Mouse (Mus musculus) hindbrain, postnatal 0 days (tissue): ENCODE data around the gene Dscam. TPM values are rescaled to one million over a fixed set of nuclear protein-coding genes. Genes with fewer than 3 reads are reported as not detected.
A peak's percentile ranks its signal among the peaks of the same experiment; 100 is the strongest.

ENCODE experiments used
- ATAC-seq: fragments of 200-750 bp; cut with Nextera tagmentation; 2 replicates; pipeline ENCODE4 v1.8.0; 2017; ENCODE audit warnings: mild to moderate bottlenecking, moderate TSS enrichment, moderate library complexity
- DNase-seq: peaks from one replicate; pipeline ENCODE4 v3.0.0-alpha.2; 2015; ENCODE audit warnings: low spot score
- H3K27ac ChIP-seq: fragments of 300-500 bp; sonication (generic); 2 replicates; pipeline ENCODE4 v1.5.1; 2014; ENCODE audit warnings: mild to moderate bottlenecking
- H3K27me3 ChIP-seq: fragments of 300-500 bp; sonication (generic); 2 replicates; pipeline ENCODE4 v1.6.1; 2014; ENCODE audit warnings: low read length, mixed read lengths; ENCODE audit not compliant: insufficient read depth
- H3K36me3 ChIP-seq: fragments of 300-500 bp; sonication (generic); 2 replicates; pipeline ENCODE4 v1.6.1; 2014; ENCODE audit warnings: low read length, mixed read lengths; ENCODE audit not compliant: insufficient read depth
- H3K4me1 ChIP-seq: fragments of 300-500 bp; sonication (generic); 2 replicates; pipeline ENCODE4 v1.6.1; 2014; ENCODE audit warnings: antibody characterized with exemption, low read length, mixed read lengths; ENCODE audit not compliant: insufficient read depth
- H3K4me2 ChIP-seq: fragments of 300-500 bp; sonication (generic); 2 replicates; pipeline ENCODE4 v1.6.1; 2014; ENCODE audit warnings: low read depth, mild to moderate bottlenecking, low read length, moderate library complexity, mixed read lengths
- H3K4me3 ChIP-seq: fragments of 300-500 bp; sonication (generic); 2 replicates; pipeline ENCODE4 v1.5.1; 2014; ENCODE audit warnings: low read length
- H3K9ac ChIP-seq: fragments of 300-500 bp; sonication (generic); replicated peaks from 2 replicates; pipeline ENCODE4 v1.6.1; 2014; ENCODE audit warnings: mild to moderate bottlenecking, low read length, moderate library complexity, mixed read lengths
- H3K9me3 ChIP-seq: fragments of 300-500 bp; sonication (generic); 2 replicates; pipeline ENCODE4 v1.6.1; 2016; ENCODE audit warnings: low read length, mixed read lengths
- CTCF ChIP-seq: IDR thresholded peaks from 2 replicates; pipeline ENCODE4 v1.5.1; 2016; ENCODE audit warnings: antibody characterized with exemption, control low read depth, low read depth
- WGBS: fragments of 180-500 bp; shearing (Covaris S2); extraction: QIAGEN DNeasy Blood & Tissue Kit; methylation state at CpG from one replicate; pipeline ENCODE4 v1.1.7; 2014; 5-methylcytosine and 5-hydroxymethylcytosine counted together
- polyA plus RNA-seq: library from polyadenylated mRNA; unstranded; fragments of >200 nt; fragmentation: Nextera tagmentation; extraction: Ambion mirVana; gene quantifications from 2 replicates; pipeline ENCODE4 v1.2.1, GENCODE M21; 2015
- total RNA-seq: library from RNA; depleted of rRNA; stranded (reverse); fragments of >200 nt; gene quantifications from 2 replicates; pipeline ENCODE4 v1.2.3, GENCODE M21; 2014

The Dscam gene
- total and polyA plus RNA-seq, 2 experiments from 2014 or later, result 10.3 to 47.1 TPM

- TF ChIP-seq CTCF, result no peak
Observed at GRCm38 (mm10) chr16:96655548-96655947, 515.0 kb downstream of the Dscam start.

GRCm38 (mm10) chr16:96654054-96654453 lies 516.5 kb downstream of the Dscam start:
- H3K27ac ChIP-seq, result no peak overlapping the region
- no peaks in the 10 kb centered on the region for H3K4me1 ChIP-seq
- ATAC-seq, result no peak
- H3K4me2 ChIP-seq, result no peak overlapping the region
- no peak overlapping the region for H3K4me3 ChIP-seq
- 97% methylated on average over 4 of the region's 4 CpGs for WGBS
- TF ChIP-seq CTCF, result no peak
- no peaks in the 10 kb centered on the region for H3K27me3 ChIP-seq
- no peaks in the 10 kb centered on the region; the same call in 1 of the 2 replicates for H3K36me3 ChIP-seq
- no peak overlapping the region for H3K9ac ChIP-seq
- DNase-seq, result no peak
- H3K9me3 ChIP-seq, result no peaks in the 10 kb centered on the region

More at GRCm38 (mm10) chr16:96655548-96655947, 515.0 kb downstream of the Dscam start:
- H3K36me3 ChIP-seq, result no peaks in the 10 kb centered on the region; the same call in 1 of the 2 replicates
- ATAC-seq (no peak), DNase-seq (no peak)
- H3K4me1 ChIP-seq, result no peaks in the 10 kb centered on the region
- H3K27me3 ChIP-seq, result no peaks in the 10 kb centered on the region
- H3K9me3 ChIP-seq, result no peaks in the 10 kb centered on the region
- H3K9ac ChIP-seq, result no peak overlapping the region
- no peak overlapping the region for H3K4me2 ChIP-seq
- 92% methylated on average over 4 of the region's 4 CpGs for WGBS
- H3K27ac ChIP-seq, result no peak overlapping the region
- H3K4me3 ChIP-seq, result no peak overlapping the region

- H3K4me1 ChIP-seq, result no peaks in the 10 kb centered on the region
- no peak for TF ChIP-seq CTCF
- H3K27ac ChIP-seq, result no peak overlapping the region
- no peak overlapping the region for H3K4me2 ChIP-seq
- no peaks in the 10 kb centered on the region for H3K9me3 ChIP-seq
- no peak overlapping the region for H3K4me3 ChIP-seq
- no peaks in the 10 kb centered on the region for H3K27me3 ChIP-seq
- H3K9ac ChIP-seq, result no peak overlapping the region
- ATAC-seq, result no peak
- WGBS, result 94% methylated on average over 3 of the region's 3 CpGs
- DNase-seq, result no peak
- H3K36me3 ChIP-seq, result no peaks in the 10 kb centered on the region; the same call in 1 of the 2 replicates
Observed at GRCm38 (mm10) chr16:96651444-96651843, 519.1 kb downstream of the Dscam start.

GRCm38 (mm10) chr16:96640101-96640500 lies 530.5 kb downstream of the Dscam start:
- no peak for TF ChIP-seq CTCF
- Histone ChIP-seq H3K27me3 (no peaks in the 10 kb centered on the region), H3K9me3 (no peaks in the 10 kb centered on the region), H3K4me1 (0 out of 2 replicates have a peak, but pooled peaks cover 4% of the 10 kb centered on the region), H3K27ac (no peak overlapping the region), H3K4me3 (no peak overlapping the region), H3K4me2 (no peak overlapping the region), H3K36me3 (peaks cover 14% of the 10 kb centered on the region; the same call in 1 of the 2 replicates), H3K9ac (no peak overlapping the region)
- DNase-seq (no peak), ATAC-seq (no peak)
- 73% methylated on average over 3 of the region's 3 CpGs for WGBS

- Histone ChIP-seq H3K4me3 (no peak overlapping the region), H3K27ac (no peak overlapping the region), H3K4me2 (no peak overlapping the region), H3K36me3 (no peaks in the 10 kb centered on the region; the same call in 1 of the 2 replicates), H3K4me1 (0 out of 2 replicates have a peak, but pooled peaks cover 4% of the 10 kb centered on the region), H3K9me3 (no peaks in the 10 kb centered on the region), H3K27me3 (no peaks in the 10 kb centered on the region), H3K9ac (no peak overlapping the region)
- 48% methylated on average over 2 of the region's 2 CpGs for WGBS
- DNase-seq (no peak), ATAC-seq (no peak)
- TF ChIP-seq CTCF, result no peak
Observed at GRCm38 (mm10) chr16:96635916-96636315, 534.6 kb downstream of the Dscam start.

GRCm38 (mm10) chr16:96634791-96635143 lies 535.8 kb downstream of the Dscam start:
- no peak overlapping the region for H3K27ac ChIP-seq
- H3K9me3 ChIP-seq, result no peaks in the 10 kb centered on the region
- no peak for TF ChIP-seq CTCF
- H3K4me2 ChIP-seq, result no peak overlapping the region
- no peaks in the 10 kb centered on the region; the same call in 1 of the 2 replicates for H3K36me3 ChIP-seq
- no peaks in the 10 kb centered on the region for H3K27me3 ChIP-seq
- ATAC-seq, result no peak
- H3K4me3 ChIP-seq, result no peak overlapping the region
- 0 out of 2 replicates have a peak, but pooled peaks cover 4% of the 10 kb centered on the region for H3K4me1 ChIP-seq
- H3K9ac ChIP-seq, result no peak overlapping the region
- DNase-seq, result no peak

- H3K27ac ChIP-seq, result peak overlapping the region; percentile 17; the same call in 1 of the 2 replicates
- no peak overlapping the region for H3K4me3 ChIP-seq
- H3K4me1 ChIP-seq, result 0 out of 2 replicates have a peak, but pooled peaks cover 4% of the 10 kb centered on the region
- DNase-seq (peak; percentile 58), ATAC-seq (peak; percentile 59; the same call in 1 of the 2 replicates)
- TF ChIP-seq CTCF, result no peak
- H3K4me2 ChIP-seq, result no peak overlapping the region
- H3K9me3 ChIP-seq, result no peaks in the 10 kb centered on the region
- WGBS, result 57% methylated on average over 4 of the region's 4 CpGs
- no peaks in the 10 kb centered on the region for H3K36me3 ChIP-seq
- H3K27me3 ChIP-seq, result no peaks in the 10 kb centered on the region
- H3K9ac ChIP-seq, result no peak overlapping the region
Observed at GRCm38 (mm10) chr16:96634097-96634790, 536.3 kb downstream of the Dscam start.
